Mouse (Mus musculus) ES-Bruce4 (cell line): Measurements from ENCODE around the gene 9230102O04Rik. TPM values are rescaled to one million over a fixed set of nuclear protein-coding genes. Genes with fewer than 3 reads are reported as not detected.

Experiments used
- H3K27ac ChIP-seq: 2 replicates; pipeline ENCODE4 v1.5.1; 2012; ENCODE audit warnings: low read length, inconsistent platforms; ENCODE audit not compliant: insufficient read depth
- H3K27me3 ChIP-seq: 2 replicates; pipeline ENCODE4 v1.6.1; 2012; ENCODE audit warnings: mild to moderate bottlenecking, low read length, inconsistent platforms; ENCODE audit not compliant: control insufficient read depth, poor library complexity, insufficient read depth, severe bottlenecking
- H3K36me3 ChIP-seq: 2 replicates; pipeline ENCODE4 v1.6.1; 2012; ENCODE audit warnings: inconsistent platforms, mild to moderate bottlenecking, low read length, moderate library complexity; ENCODE audit not compliant: control insufficient read depth, poor library complexity, insufficient read depth, severe bottlenecking
- H3K4me1 ChIP-seq: one replicate; pipeline ENCODE4 v1.8.1; 2011; ENCODE audit warnings: low read length; ENCODE audit not compliant: control insufficient read depth, insufficient read depth
- H3K4me3 ChIP-seq: 2 replicates; pipeline ENCODE4 v1.5.1; 2011; ENCODE audit warnings: low read depth, mild to moderate bottlenecking, low read length
- H3K9ac ChIP-seq: 2 replicates; pipeline ENCODE4 v1.6.1; 2012; ENCODE audit warnings: low read depth, mild to moderate bottlenecking, inconsistent platforms; ENCODE audit not compliant: poor library complexity, severe bottlenecking
- H3K9me3 ChIP-seq: replicated peaks from 2 replicates; pipeline ENCODE4 v1.6.1; 2012; ENCODE audit warnings: mild to moderate bottlenecking, low read length, inconsistent platforms; ENCODE audit not compliant: control insufficient read depth, poor library complexity, insufficient read depth, severe bottlenecking
- CTCF ChIP-seq: IDR thresholded peaks from one replicate; pipeline ENCODE4 v1.8.1; 2011; ENCODE audit warnings: low read depth, low read length
- EP300 ChIP-seq: IDR thresholded peaks from 2 replicates; pipeline ENCODE4 v1.6.1; 2011; ENCODE audit warnings: low read depth, low read length; ENCODE audit not compliant: insufficient read depth
- POLR2A ChIP-seq: IDR thresholded peaks from one replicate; pipeline ENCODE4 v1.8.1; 2011; ENCODE audit warnings: low read length; ENCODE audit not compliant: insufficient read depth
- polyA plus RNA-seq: library from polyadenylated mRNA; stranded (reverse); fragments of >200 nt; gene quantifications from 2 replicates; pipeline ENCODE4 v1.2.4, GENCODE M21; 2011; ENCODE audit warnings: low read depth; ENCODE audit not compliant: missing spikeins, insufficient read depth, insufficient read length

The 9230102O04Rik gene
- polyA plus RNA-seq, 1 experiment = not detected

- no peaks in the 10 kb centered on the region for H3K36me3 ChIP-seq
- H3K9ac ChIP-seq = no peak overlapping the region
- H3K4me3 ChIP-seq = no peak overlapping the region
- no peak overlapping the region for H3K27ac ChIP-seq
- peaks cover 51% of the 10 kb centered on the region for H3K27me3 ChIP-seq
- no peaks in the 10 kb centered on the region for H3K4me1 ChIP-seq
- TF ChIP-seq CTCF (no peak), EP300 (no peak), POLR2A (no peak)
- H3K9me3 ChIP-seq = no peaks in the 10 kb centered on the region
These were observed 2.3 kb downstream of the 9230102O04Rik start for GRCm38 (mm10) chr2:9886921-9887610.

GRCm38 (mm10) chr2:9886031-9886430 lies 3.3 kb downstream of the 9230102O04Rik start:
- H3K9me3 ChIP-seq = no peaks in the 10 kb centered on the region
- H3K27me3 ChIP-seq = peaks cover 61% of the 10 kb centered on the region
- H3K36me3 ChIP-seq = no peaks in the 10 kb centered on the region
- no peak overlapping the region for H3K4me3 ChIP-seq
- TF ChIP-seq EP300 (no peak), CTCF (no peak), POLR2A (no peak)
- H3K27ac ChIP-seq = no peak overlapping the region
- no peak overlapping the region for H3K9ac ChIP-seq
- no peaks in the 10 kb centered on the region for H3K4me1 ChIP-seq

DNA sequence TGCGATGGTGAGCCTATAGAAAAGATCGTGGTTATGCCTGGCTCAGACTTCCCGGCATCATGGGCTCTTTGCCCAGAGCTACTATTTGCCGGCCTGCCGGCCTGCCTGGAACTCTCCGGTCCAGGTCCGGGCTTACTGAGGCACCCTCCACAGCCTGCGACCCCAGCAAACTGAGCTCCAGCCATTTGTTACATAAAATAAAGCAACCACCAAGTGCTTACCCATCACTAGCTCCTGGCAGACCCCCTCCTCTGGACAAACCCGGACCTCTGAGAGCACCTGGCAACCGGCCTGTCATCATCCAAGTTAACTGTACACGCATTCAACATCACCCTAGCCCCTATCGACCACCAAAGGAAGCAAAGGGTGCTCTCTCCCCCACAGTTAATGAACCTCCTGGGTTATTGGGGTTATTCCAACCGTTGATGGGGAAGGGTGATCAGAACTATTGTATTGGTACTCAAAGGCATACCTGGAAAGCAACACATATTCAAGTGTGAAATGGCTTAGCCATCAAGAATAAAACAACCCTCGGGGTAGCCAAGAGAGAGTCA lies 4.0 kb downstream of the 9230102O04Rik start:
- H3K9ac ChIP-seq = no peak overlapping the region
- H3K9me3 ChIP-seq = no peaks in the 10 kb centered on the region
- H3K4me3 ChIP-seq = no peak overlapping the region
- H3K27me3 ChIP-seq = peaks cover 65% of the 10 kb centered on the region
- H3K27ac ChIP-seq = no peak overlapping the region
- no peaks in the 10 kb centered on the region for H3K36me3 ChIP-seq
- no peaks in the 10 kb centered on the region for H3K4me1 ChIP-seq
- TF ChIP-seq POLR2A (no peak), EP300 (no peak), CTCF (no peak)

- Histone ChIP-seq H3K27ac (no peak overlapping the region), H3K9me3 (no peaks in the 10 kb centered on the region), H3K4me3 (no peak overlapping the region), H3K27me3 (peaks cover 63% of the 10 kb centered on the region), H3K9ac (no peak overlapping the region), H3K36me3 (no peaks in the 10 kb centered on the region), H3K4me1 (no peaks in the 10 kb centered on the region)
- TF ChIP-seq EP300 (no peak), POLR2A (no peak), CTCF (no peak)
These were observed 4.7 kb downstream of the 9230102O04Rik start for GRCm38 (mm10) chr2:9884533-9885216.

DNA sequence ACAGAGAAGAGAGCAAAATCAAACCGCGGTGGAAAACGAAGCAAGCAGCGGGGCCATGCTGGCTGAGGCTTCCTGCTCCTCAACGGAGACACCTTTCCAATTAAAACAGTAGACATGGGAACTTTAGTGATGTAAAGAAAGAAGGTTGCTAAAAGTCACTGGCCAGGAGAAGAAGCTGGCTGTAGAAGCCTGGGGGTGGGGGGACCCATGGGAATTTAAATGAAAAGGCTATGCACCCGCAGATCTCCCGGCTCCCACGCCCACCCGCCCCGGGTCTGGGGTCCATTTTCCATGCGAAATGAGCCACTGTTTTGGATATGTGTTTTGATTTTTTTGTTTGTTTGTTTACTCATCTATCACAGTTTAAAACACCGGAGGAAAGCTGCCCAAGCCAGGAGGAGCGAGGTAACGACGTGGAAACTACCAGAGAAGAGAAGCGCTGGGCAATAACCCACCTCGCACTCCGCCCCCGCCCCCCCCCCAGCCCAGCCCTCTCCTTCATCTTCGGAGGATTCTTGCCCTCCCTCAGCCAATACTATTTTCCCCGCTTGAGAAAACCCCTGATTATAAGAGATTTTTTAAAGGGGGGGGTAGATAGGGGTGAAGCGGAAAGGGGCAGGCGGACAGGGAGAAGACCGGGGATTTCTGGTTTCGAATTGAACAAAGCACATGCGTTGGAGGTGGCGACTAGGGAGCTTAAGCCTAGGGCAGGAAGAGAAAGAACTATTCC lies 5.4 kb downstream of the 9230102O04Rik start:
- H3K4me1 ChIP-seq = no peaks in the 10 kb centered on the region

More for the DNA sequence above, 5.4 kb downstream of the 9230102O04Rik start:
- no peaks in the 10 kb centered on the region for H3K9me3 ChIP-seq
- TF ChIP-seq EP300 = no peak
- TF ChIP-seq POLR2A = no peak
- no peak for TF ChIP-seq CTCF
- no peak overlapping the region for H3K4me3 ChIP-seq
- H3K9ac ChIP-seq = no peak overlapping the region
- H3K27me3 ChIP-seq = peaks cover 63% of the 10 kb centered on the region
- H3K36me3 ChIP-seq = no peaks in the 10 kb centered on the region
- no peak overlapping the region for H3K27ac ChIP-seq
